Mouse (Mus musculus): ENCODE measurements around the gene Il17c.

The Il17c gene

DNA sequence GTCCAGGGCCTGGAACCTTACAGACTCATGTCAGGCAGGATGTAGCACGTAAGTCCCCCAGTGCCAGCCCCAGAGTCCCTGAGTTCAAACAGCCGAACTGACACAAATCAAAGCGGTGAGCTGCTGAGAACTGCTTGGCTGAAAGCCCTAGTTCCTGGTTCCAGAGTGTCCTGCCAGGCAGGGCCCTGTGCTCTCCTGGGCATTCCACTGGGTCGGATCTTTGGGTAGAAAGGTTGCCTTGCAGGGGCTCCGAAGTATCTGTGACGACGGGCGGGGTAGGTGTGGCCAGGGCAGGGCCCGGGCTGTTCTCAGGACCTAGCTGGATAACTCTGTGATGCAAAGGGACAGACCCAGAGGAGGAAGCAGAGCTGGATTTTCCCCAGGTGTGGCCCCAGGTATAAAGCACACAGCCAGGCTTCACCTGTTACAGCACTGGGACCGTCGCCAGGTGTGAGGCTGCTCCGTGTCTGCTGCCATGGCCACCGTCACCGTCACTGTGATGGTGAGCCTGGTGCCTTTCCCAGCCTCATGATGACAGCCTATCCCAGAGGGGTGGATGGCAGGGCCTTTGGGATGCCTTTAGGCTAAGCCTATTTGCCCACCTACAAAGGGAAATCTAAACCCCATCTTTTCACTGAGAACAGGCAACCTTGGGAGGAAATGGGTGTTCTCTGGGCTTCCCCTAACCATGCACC lies at the start of gene Il17c:
Gene Il17c (plus strand): TSS at position 645 of the 695 bp plus-strand sequence.
- no peak for DNase-seq (ENCODE audit: low spot score)

- peak; percentile 27 for DNase-seq (ENCODE audit: low spot score)
Measured at GRCm38 (mm10) chr8:122375320-122375719, 46.5 kb upstream of the Il17c start.

DNA sequence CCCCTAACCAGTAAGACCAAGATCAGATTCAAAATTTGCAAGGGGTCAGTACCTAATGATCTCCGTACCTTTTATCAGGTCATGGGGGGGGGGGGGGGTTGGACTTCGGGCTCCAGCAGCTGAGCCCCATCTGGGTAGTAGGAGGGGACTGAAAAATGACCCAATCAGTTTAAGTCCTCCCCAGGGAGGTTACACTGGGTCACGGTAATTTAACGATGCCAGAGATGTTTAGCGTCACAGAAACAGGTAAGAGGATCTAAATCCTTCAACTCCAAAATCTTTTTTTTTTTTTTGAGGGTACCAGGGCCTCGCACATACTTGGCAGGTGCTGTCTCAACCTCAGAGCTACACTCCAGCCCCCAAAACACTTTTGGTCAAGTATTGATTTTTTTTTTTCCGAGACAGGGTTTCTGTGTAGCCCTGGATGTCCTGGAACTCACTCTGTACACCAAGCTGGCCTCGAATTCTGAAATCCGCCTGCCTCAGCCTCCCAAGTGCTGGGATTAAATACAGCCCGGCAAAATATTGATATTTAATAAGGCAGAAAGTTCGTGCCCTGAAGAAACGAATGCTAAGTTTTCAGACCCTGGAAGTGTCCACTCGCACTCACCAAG lies 46.0 kb upstream of the Il17c start:
- peak; percentile 56 for DNase-seq (ENCODE audit: low spot score)

- DNase-seq (ENCODE audit: low spot score) = peak; percentile 100
Measured at GRCm38 (mm10) chr8:122376365-122377231, 45.2 kb upstream of the Il17c start, which contains the start of gene Zc3h18. Zc3h18 (plus strand) TSS chr8:122376609.

GRCm38 (mm10) chr8:122383039-122383438 lies 38.8 kb upstream of the Il17c start:
- DNase-seq (ENCODE audit: low spot score) = no peak

DNA sequence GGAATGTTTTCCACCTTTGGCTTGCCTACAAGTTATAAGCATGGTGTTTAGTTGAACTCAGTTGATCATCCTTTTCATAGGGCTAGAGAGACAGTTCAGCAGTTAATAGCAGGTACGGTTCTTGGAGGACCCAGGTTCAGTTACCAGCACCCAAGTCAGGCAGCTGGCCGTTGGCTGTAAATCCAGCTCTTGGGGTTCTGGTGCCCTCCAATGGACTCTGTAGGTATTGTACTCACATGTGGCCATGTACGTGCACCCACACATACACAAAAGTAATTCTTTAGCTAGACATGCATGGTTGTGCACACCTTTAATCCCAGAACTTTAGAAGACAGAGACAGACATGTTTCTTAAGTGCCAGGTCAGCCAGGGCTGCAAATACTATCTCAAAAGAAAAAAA lies 32.5 kb upstream of the Il17c start:
- DNase-seq (ENCODE audit: low spot score) = no peak

- DNase-seq (ENCODE audit: low spot score) = no peak
Measured at GRCm38 (mm10) chr8:122390758-122391157, 31.1 kb upstream of the Il17c start.

GRCm38 (mm10) chr8:122393717-122394116 lies 28.1 kb upstream of the Il17c start:
- DNase-seq (ENCODE audit: low spot score) = no peak

DNA sequence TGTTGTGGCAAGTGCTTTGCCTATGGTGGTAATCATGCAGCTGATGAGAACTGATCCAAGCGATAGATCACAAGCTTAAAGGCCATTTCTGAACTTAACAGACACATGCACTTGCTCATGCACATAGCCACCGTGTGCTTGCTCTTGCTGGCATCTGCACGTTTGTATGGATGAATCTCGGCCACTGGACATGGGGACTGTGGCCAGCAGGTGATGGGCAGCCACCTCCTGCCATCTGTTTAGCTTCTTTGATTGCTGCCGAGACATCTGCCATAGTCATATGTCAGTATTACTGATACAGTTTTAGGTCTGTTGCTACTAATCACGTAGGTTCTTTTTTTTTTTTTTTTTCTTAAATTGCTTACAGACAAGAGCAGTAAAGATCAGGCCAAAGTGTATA lies 26.5 kb upstream of the Il17c start:
- no peak for DNase-seq (ENCODE audit: low spot score)

DNA sequence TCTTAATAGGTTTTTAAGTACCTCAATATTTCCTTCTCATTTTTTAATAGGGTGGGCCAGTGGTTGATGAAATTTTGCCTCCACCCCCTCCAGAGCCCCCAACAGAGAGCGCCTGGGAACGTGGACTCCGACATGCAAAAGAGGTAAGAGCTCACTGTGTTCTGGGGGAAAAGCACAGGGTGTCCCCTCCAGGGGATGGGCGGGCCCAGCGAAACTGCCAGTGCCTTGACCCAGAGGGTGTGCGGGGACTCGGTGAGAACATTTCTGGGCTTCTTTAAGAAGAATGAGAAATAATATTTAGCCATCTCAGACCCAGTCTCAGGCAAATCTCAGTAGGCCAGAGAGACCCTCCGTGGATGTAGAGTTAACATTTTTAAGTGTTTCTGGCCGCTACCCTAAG lies 23.6 kb upstream of the Il17c start:
- no peak for DNase-seq (ENCODE audit: low spot score)

GRCm38 (mm10) chr8:122405146-122405805 lies 16.5 kb upstream of the Il17c start:
- DNase-seq (ENCODE audit: low spot score) = no peak

GRCm38 (mm10) chr8:122407678-122408077 lies 14.1 kb upstream of the Il17c start:
- no peak for DNase-seq (ENCODE audit: low spot score)

DNA sequence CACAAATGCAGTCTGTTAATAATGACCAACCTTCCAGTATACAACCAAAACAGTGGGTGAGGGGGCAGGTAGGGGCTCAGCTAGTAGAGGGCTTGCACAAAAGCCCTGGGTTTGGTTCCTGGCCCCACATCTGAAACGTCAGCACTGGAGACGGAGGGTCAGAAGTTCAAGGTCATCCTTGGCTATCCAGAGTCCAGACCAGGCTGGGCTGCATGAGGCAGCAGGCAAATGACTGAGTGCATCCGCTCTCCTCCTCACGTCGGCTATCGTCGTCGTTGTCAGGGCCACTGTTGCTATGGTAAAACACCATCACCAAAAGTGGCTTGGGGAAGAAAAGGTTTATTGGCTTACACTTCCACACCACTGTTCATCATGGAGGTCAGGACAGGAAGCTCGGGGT lies 7.5 kb upstream of the Il17c start:
- DNase-seq (ENCODE audit: low spot score) = no peak

GRCm38 (mm10) chr8:122415554-122415953 lies 6.3 kb upstream of the Il17c start:
- no peak for DNase-seq (ENCODE audit: low spot score)

DNA sequence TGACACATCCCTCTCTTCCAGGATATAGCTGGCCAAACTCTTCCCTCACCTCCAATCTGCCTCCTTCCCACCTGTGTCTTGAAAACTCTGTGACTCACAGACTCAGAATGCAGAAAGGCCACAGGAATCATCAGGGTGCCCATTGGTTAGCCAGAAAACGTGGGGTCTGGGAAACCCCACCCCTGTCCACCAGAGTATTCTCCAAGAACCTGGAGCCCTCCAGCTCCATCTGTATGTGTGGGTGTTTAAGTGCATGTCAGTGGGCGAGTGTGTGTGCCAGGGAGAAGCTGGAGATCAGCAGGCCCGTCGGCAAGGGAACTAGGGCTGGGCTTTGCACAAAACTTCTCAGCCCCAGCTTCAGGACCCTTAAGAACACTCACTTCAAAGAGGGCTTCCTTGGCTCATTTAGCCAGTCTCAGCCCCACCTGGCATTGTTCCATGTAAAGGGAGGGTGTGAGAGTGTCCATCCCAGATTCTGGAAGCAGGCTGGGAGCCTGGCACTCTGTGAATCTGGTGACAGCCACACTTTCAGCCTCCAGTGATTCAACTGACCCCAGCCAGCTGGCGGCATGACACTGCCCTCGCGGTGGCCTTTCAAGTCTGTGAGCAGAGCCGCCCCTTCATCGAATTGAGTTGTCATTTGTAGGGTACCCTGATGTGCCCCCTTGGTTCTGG lies 1.8 kb upstream of the Il17c start:
- DNase-seq (ENCODE audit: low spot score) = peak; percentile 74

- no peak for DNase-seq (ENCODE audit: low spot score)
Measured at GRCm38 (mm10) chr8:122423217-122423616, 1.4 kb downstream of the Il17c start.

- DNase-seq (ENCODE audit: low spot score) = peak; percentile 81
Measured at GRCm38 (mm10) chr8:122423659-122424058, 1.8 kb downstream of the Il17c start.

- peak; percentile 55 for DNase-seq (ENCODE audit: low spot score)
Measured at GRCm38 (mm10) chr8:122426145-122426544, 4.3 kb downstream of the Il17c start.

- DNase-seq (ENCODE audit: low spot score) = no peak
Measured at GRCm38 (mm10) chr8:122427607-122428006, 5.8 kb downstream of the Il17c start.

GRCm38 (mm10) chr8:122428163-122428562 lies 6.3 kb downstream of the Il17c start:
- DNase-seq (ENCODE audit: low spot score) = no peak

DNA sequence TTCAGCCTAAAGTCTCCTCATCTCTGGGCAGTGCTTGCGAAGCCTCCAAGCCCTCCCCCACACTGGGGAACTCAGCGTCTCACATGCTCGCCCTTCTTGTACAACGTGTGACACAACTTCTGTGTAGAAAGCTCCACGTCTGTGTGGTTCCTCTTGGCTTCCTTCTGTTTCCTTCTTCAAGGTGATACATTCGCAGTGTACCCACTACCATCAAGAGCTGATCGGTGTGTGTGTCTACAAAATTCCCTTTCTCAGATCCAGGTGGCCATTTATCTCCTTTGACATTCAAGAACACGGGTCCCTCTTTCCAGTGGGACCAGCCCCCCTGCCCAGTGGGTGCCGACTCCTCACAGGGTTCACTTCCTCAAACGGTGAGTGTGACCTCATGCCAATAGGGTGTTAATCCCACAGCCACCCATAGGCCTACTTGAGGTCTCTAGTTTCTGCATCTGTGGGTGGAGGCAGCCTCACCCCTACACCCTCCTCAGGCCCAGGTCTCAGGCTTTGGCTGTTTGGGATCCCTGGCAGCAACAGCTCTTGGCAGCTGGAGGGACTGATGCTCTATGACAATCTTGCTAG lies 8.3 kb downstream of the Il17c start:
- no peak for DNase-seq (ENCODE audit: low spot score)
